Mouse (Mus musculus): ENCODE measurements around the gene Rnft1. TPM values are rescaled to one million over a fixed set of nuclear protein-coding genes. Genes with fewer than 3 reads are reported as not detected.

The Rnft1 gene
- polyA plus RNA-seq, 1 experiment = 7.0 TPM

- Histone ChIP-seq H3K9me3 (no peaks in the 10 kb centered on the region), H3K36me3 (replicated peaks; ENCODE audit: low read length) (peaks cover 12% of the 10 kb centered on the region), H3K4me1 (peaks cover 38% of the 10 kb centered on the region), H3K4me3 (replicated peaks) (no peak overlapping the region), H3K27me3 (replicated peaks) (no peaks in the 10 kb centered on the region)
- no peak for TF ChIP-seq GATA1 (IDR thresholded peaks at IDR 0.05; ENCODE audit: borderline replicate concordance, low read length)
- no peak for TF ChIP-seq FLI1 (IDR thresholded peaks at IDR 0.05; ENCODE audit: low read length)
Measured at GRCm38 (mm10) chr11:86540476-86540845, 56.0 kb downstream of the Rnft1 start.

- Histone ChIP-seq H3K27me3 (replicated peaks) (no peaks in the 10 kb centered on the region), H3K9me3 (no peaks in the 10 kb centered on the region), H3K36me3 (replicated peaks; ENCODE audit: low read length) (peaks cover 10% of the 10 kb centered on the region), H3K4me3 (replicated peaks) (no peak overlapping the region), H3K4me1 (peaks cover 43% of the 10 kb centered on the region)
- TF ChIP-seq GATA1 (IDR thresholded peaks at IDR 0.05; ENCODE audit: borderline replicate concordance, low read length) (no peak), FLI1 (IDR thresholded peaks at IDR 0.05; ENCODE audit: low read length) (no peak)
Measured at GRCm38 (mm10) chr11:86542851-86543250, 58.4 kb downstream of the Rnft1 start.

DNA sequence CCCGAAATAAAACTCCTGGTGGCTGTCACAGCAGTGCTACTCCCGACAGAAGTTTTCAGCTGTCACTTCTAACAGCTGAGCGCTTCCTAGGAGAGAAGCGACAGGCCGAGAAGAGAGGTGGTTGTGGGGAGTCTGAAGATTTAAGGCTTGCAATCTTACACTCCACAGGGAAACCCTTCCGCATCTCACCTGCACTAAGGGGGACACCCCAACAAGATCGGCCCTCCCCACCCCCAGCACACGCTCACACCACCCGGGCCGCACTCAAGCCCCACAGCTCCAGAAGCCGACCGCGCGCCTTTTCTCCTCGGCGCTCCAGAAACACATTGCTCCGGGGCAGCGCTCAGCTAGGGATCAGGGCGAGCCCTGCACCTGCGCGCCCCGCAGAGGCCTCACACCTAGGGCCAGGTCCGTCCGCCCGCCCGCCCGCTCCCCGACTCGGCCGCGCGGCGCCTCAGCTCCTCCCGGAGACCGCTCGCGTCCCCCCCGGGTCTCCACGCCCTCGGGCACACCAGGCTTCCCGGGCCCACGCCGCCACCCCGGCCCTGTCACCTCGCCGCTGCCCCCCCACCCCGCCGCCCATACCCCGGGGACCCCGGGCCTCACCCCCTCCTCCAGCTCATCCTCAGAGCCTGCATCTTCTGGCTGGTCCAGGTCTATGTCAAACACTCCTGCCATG, 59.6 kb downstream of the Rnft1 start:
- peaks cover 48% of the 10 kb centered on the region for H3K4me1 ChIP-seq
- TF ChIP-seq GATA1 (IDR thresholded peaks at IDR 0.05; ENCODE audit: borderline replicate concordance, low read length) (no peak), FLI1 (IDR thresholded peaks at IDR 0.05; ENCODE audit: low read length) (no peak)
- peak overlapping the region; percentile 98 for H3K4me3 ChIP-seq (replicated peaks)
- no peaks in the 10 kb centered on the region for H3K9me3 ChIP-seq
- H3K27me3 ChIP-seq (replicated peaks) = no peaks in the 10 kb centered on the region
- H3K36me3 ChIP-seq (replicated peaks; ENCODE audit: low read length) = peaks cover 15% of the 10 kb centered on the region

DNA sequence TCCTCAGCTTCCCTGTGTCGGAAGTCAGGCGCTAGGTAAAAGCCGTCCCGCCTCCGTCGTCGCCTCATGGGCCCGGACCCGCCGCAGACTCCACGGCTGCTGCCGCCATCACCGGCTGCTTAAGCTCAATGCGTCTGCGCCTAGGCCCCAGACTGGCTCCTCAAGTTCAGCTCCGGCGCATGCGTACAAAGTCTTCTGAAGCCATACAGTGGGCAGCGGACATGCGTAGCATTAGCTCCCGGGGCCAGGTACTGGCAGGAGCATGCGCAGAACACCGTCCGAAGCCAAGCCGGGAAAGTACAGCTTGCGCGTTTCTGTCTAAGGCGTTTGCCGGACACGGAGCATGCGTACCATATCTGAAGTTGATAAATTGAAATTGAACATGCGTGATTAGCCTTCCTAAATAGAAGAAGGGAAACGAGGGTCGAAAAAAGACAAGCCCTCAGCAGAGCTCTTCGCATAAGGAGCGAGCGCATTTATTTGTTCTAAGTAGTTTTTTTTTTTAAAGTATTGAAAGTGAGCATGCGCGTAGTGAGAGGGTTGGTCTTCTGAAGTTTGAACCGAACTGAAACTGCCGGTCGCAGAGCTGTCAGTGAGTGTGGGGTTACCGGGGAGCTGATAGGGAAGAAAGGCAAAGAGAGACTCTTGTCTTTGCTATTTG, 60.3 kb downstream of the Rnft1 start, which contains the start of the genes Rps6kb1 and Tubd1:
Gene Rps6kb1, minus strand, starts transcription at position 167 of the 661 bp plus-strand sequence.
Gene Tubd1, plus strand, starts transcription at position 353 of the 661 bp plus-strand sequence.
- Histone ChIP-seq H3K27me3 (replicated peaks) (no peaks in the 10 kb centered on the region), H3K4me3 (replicated peaks) (peak within 1 kb of the TSS; percentile 98), H3K36me3 (replicated peaks; ENCODE audit: low read length) (peaks cover 20% of the 10 kb centered on the region), H3K4me1 (peaks cover 46% of the 10 kb centered on the region), H3K9me3 (no peaks in the 10 kb centered on the region)
- TF ChIP-seq GATA1 (IDR thresholded peaks at IDR 0.05; ENCODE audit: borderline replicate concordance, low read length) (no peak), FLI1 (IDR thresholded peaks at IDR 0.05; ENCODE audit: low read length) (no peak)

- peaks cover 40% of the 10 kb centered on the region for H3K4me1 ChIP-seq
- peaks cover 24% of the 10 kb centered on the region for H3K36me3 ChIP-seq (replicated peaks; ENCODE audit: low read length)
- peak overlapping the region; percentile 98 for H3K4me3 ChIP-seq (replicated peaks)
- no peaks in the 10 kb centered on the region for H3K9me3 ChIP-seq
- H3K27me3 ChIP-seq (replicated peaks) = no peaks in the 10 kb centered on the region
- TF ChIP-seq FLI1 (IDR thresholded peaks at IDR 0.05; ENCODE audit: low read length) = no peak
- no peak for TF ChIP-seq GATA1 (IDR thresholded peaks at IDR 0.05; ENCODE audit: borderline replicate concordance, low read length)
Measured at GRCm38 (mm10) chr11:86545556-86545955, 61.1 kb downstream of the Rnft1 start.

- TF ChIP-seq FLI1 (IDR thresholded peaks at IDR 0.05; ENCODE audit: low read length) = no peak
- no peak for TF ChIP-seq GATA1 (IDR thresholded peaks at IDR 0.05; ENCODE audit: borderline replicate concordance, low read length)
- Histone ChIP-seq H3K36me3 (replicated peaks; ENCODE audit: low read length) (peaks cover 35% of the 10 kb centered on the region), H3K9me3 (no peaks in the 10 kb centered on the region), H3K27me3 (replicated peaks) (no peaks in the 10 kb centered on the region), H3K4me3 (replicated peaks) (no peak overlapping the region), H3K4me1 (peaks cover 29% of the 10 kb centered on the region)
Measured at GRCm38 (mm10) chr11:86547412-86547811, 63.0 kb downstream of the Rnft1 start.

Other genes with a start within 250 kb of the Rnft1 start
- gene Ints2, start 227.1 kb upstream of the Rnft1 start, polyA plus RNA-seq (2012; ENCODE audit: insufficient read depth, low replicate concordance) = 0.35 and 3.8 TPM in 2 replicates
- 0.15 and 0.46 TPM in 2 replicates for gene Med13, start 127.1 kb upstream of the Rnft1 start, polyA plus RNA-seq (2012; ENCODE audit: insufficient read depth, low replicate concordance)
- gene Rps6kb1, start 60.1 kb downstream of the Rnft1 start, polyA plus RNA-seq (2012; ENCODE audit: insufficient read depth, low replicate concordance) = 5.3 TPM in 1 of 2 replicates, not detected in the other
- 0.32 TPM in 1 of 2 replicates, not detected in the other for gene Tubd1, start 60.3 kb downstream of the Rnft1 start, polyA plus RNA-seq (2012; ENCODE audit: insufficient read depth, low replicate concordance)
- gene Vmp1, start 199.2 kb downstream of the Rnft1 start, polyA plus RNA-seq (2012; ENCODE audit: insufficient read depth, low replicate concordance) = 3.5 and 25.4 TPM in 2 replicates
- gene Ptrh2, start 199.3 kb downstream of the Rnft1 start, polyA plus RNA-seq (2012; ENCODE audit: insufficient read depth, low replicate concordance) = 0.45 TPM in 1 of 2 replicates, not detected in the other

All from megakaryocyte, embryonic 14.5 days (primary cell).